Mouse (Mus musculus): ENCODE results near the gene Phb2.

Phb2 gene

GRCm38 (mm10) chr6:124746296-124746605 is 34.1 kb downstream of the Phb2 start:
- no peak for DNase-seq (ENCODE audit: low read depth, low spot score)

- no peak for DNase-seq (ENCODE audit: low read depth, low spot score)
These were observed 34.8 kb downstream of the Phb2 start for GRCm38 (mm10) chr6:124746654-124747632.

GRCm38 (mm10) chr6:124750405-124750804 is 38.3 kb downstream of the Phb2 start:
- DNase-seq (ENCODE audit: low read depth, low spot score), result no peak

GRCm38 (mm10) chr6:124753861-124754260 is 41.7 kb downstream of the Phb2 start:
- no peak for DNase-seq (ENCODE audit: low read depth, low spot score)

- no peak for DNase-seq (ENCODE audit: low read depth, low spot score)
These were observed 43.2 kb downstream of the Phb2 start for GRCm38 (mm10) chr6:124755306-124755705.

- no peak for DNase-seq (ENCODE audit: low read depth, low spot score)
These were observed 43.9 kb downstream of the Phb2 start, which contains the start of the genes Gm45234 and Atn1 for GRCm38 (mm10) chr6:124755831-124756595. Gene Gm45234 (minus strand): TSS chr6:124756021. Gene Atn1 (minus strand): TSS chr6:124756524.

- peak; percentile 70 for DNase-seq (ENCODE audit: low read depth, low spot score)
These were observed 44.7 kb downstream of the Phb2 start for GRCm38 (mm10) chr6:124756652-124757350.

- DNase-seq (ENCODE audit: low read depth, low spot score), result no peak
These were observed 45.3 kb downstream of the Phb2 start for GRCm38 (mm10) chr6:124757351-124757880.

GRCm38 (mm10) chr6:124757909-124758848 is 46.0 kb downstream of the Phb2 start:
- DNase-seq (ENCODE audit: low read depth, low spot score), result no peak

GRCm38 (mm10) chr6:124758849-124759232 is 46.7 kb downstream of the Phb2 start:
- DNase-seq (ENCODE audit: low read depth, low spot score), result no peak

- peak; percentile 68 for DNase-seq (ENCODE audit: low read depth, low spot score)
These were observed 47.1 kb downstream of the Phb2 start for GRCm38 (mm10) chr6:124759259-124759658.

- DNase-seq (ENCODE audit: low read depth, low spot score), result no peak
These were observed 53.8 kb downstream of the Phb2 start for GRCm38 (mm10) chr6:124765951-124766350.
